Mouse (Mus musculus): ENCODE results near the gene Spns3.

Gene Spns3

DNA sequence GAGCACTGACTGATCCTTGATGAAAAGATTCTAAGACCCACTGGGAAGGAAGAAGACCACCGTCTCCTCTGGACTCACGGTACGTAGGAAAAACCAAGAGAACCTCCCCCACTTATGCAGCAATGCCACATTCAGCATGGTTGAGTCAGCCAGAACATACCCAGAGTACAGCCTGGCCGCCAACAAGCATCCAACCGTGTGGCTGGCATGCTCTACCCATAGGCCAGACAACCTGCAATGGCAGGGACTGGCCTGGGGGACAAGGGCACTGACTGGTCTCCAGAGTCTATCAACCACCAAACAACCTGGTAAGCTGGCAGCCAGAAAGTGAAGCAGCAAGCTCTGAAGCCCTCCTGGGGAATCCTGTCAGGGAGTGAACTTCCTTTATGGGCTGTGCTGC, 41.7 kb downstream of the Spns3 start:
- DNase-seq, result no peak

DNA sequence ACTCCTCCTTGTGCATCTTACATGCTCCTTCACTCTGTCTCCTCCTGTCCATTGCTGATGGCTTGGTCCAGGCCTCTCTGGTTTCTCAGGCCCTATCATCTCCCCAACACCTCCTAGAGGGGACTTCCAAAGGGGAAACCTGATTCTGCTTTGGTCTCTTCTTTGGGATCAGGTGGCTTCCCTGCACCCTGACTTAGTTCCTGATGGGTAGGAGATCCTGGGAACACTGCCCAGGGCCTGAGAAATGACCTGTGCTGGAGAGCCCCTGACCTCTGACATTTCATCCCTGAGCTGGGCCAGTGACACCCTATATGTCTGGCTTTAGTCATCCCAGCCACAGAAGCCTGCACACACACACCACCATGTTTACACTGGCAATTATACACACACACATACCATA, 42.7 kb downstream of the Spns3 start:
- DNase-seq, result no peak

DNA sequence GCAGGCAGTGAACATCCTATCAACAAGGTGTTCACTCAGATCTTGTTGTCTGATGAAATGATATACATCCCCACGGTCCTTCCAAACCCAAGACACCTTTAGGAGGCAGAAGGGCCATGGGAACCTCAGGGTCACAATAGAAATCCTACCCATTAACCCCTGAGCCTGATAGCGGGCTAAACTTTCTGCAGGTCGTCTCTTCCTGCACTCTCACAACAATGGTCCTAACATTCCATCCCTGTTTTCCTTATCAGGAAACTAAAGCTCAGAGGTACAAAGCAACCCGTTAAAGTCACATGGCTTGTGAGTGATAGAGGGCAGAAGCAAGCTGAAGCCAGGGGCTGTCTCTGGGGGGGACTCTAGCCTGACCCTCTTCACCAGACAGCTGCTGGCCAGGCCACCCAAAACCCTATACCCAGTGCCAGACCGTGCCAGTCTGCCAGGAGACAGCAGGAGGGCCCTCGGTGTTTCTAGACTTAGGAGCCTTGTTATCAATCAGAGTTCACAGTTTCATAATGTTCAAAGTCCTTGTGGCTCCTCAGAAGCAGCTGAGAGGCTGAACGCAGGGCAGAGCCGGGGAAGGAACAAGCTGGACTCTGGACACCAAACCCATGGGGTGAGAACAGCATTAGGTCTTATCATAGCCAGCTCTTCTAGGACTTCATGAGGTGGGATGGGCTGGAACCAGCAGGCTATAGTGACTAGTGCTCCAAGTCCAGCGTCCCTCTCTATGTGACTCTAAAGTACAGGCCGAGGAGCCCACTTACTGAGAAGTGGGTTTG, 46.1 kb downstream of the Spns3 start:
- DNase-seq, result no peak

DNA sequence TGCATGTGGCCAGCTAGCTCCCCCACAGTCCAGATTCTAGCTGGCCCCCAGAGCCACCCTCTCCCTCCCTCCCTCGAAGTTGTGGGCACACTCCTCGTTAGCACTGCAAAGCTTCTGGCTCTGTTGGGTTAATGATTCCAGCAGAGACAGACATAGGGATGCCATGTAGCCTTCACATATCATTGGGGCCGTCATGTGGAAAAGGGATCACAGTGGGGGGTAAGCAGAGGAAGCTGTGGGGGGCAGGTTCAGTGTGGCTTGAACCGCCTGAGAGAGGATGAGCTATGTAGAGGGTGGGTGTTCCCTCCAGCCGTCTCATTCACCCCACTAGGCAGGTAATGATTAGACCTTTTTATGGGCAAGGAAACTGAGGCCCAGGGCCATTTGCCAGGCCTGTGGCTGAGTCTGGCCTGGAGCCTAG, 46.8 kb downstream of the Spns3 start:
- DNase-seq, result no peak

DNA sequence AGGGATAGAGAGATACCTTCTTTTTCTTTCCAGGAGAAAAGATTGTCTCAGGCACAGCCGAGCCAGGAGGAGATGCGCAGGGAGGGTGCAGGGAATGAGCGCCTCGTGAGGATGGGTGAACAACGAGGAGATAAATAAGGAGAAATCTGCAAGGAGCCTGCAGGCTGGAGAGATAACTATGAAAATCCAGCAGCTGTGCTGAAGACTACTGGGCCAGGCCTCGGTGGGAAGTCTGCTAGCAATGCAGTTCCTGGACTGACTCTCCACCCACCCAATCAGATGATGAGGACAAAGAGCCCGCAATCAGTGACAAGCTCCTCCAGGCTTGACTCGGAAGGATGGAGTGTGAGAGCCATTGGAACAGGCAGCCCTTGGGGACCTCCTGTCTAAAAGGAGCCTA, 48.1 kb downstream of the Spns3 start:
- DNase-seq, result no peak

DNA sequence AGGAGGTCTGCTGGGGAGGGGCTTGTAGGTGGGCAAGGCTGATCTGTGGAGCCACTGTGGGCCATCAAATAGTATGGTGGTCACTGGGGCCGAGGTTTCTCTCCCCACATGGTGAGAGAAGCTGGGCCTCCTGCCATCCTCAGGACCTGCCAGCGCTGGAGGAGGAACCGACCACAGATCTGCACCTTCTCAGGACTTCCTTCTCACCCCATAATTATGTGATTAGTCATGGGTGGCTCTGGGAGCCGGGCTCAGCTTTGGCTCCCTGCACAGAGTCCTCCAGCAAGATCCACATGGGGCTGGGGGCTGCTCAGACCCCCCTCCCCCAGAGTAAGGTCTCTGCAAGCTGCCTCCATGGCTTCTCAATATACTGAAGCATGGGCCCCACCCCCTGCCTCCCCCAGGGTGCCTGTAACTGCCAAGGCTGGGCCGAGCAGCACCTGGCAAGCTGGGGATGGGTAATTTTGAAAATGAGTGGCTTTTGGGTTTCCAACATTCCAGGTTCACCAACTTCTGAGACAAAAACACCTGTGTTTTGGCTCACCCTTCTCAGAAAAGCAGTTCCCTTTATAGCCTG, 48.8 kb downstream of the Spns3 start:
- no peak for DNase-seq

DNA sequence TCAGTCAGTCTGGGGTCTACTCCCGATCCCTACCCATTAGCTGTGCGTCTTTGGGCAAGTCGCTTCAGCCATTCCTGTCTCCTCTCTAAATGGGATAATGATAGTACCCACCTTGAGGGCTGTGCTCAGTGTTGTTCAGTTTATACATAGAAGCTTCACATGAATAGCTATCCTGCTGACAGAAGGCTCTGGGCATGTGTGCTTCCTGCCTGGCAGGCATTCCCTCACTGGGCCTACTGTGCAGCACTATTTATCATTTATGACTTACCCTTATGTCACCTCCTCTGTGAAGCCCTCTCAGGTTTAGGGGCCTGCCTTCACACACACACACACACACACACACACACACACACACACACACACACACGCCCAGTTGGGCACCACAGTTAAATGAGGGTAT, 50.2 kb downstream of the Spns3 start:
- DNase-seq, result no peak

DNA sequence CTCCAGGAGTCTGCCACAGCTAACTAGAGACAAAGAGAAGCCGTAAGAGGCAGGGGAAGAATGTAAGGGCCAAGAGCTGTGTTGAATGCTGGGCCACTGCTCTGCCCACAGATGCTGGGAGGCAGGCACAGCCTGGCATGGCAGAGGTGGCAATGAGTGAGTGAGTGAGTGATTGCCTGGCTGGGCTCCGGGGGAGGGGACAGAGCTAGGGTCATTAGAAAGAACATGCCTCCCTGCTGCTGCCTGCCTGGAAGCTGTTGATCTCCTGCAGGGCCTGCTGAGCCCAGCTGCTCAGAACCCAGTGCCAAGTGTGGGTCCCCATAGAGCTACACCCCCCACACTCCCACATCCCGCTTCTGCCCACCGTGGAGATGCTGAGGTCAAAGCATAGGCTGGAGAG, 52.9 kb downstream of the Spns3 start:
- no peak for DNase-seq

DNA sequence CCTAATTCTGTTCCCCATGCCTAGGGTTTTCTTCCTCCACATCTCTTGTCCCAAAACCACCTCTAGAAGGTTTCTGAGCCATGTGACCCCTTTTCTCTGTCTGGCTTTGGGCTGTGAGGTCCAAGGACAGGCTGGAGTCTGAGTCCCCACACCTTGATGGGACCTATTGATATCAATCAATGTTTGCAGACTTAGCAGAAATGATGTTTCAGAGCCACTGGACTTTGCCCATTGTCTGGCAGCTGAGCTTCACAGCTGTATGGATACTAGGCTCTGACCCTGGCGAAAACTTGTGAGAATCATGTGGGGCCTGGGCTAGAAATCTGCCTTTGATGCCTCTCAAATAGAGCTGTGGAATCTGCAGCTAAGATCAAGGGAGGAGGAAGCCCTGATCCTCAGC, 53.5 kb downstream of the Spns3 start:
- no peak for DNase-seq

DNA sequence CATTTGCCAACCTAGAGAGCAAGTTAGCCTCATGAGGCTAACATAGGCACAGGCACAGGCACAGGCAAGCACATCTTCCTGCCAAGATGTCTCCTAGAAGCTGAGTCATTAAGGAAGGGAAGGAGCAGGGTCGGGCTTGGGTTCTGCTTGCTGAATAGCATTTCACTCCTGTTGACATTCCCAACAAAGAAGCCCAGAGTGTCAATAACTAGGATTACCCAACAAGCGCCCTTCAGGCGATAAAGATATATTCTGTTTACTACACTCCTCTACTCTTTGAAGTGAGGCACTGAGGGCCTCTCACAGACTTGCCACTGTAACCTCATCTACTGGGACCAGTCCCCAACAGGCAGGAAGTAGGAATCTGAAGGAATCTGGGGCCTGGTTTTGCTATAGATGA, 54.2 kb downstream of the Spns3 start:
- DNase-seq, result no peak

DNA sequence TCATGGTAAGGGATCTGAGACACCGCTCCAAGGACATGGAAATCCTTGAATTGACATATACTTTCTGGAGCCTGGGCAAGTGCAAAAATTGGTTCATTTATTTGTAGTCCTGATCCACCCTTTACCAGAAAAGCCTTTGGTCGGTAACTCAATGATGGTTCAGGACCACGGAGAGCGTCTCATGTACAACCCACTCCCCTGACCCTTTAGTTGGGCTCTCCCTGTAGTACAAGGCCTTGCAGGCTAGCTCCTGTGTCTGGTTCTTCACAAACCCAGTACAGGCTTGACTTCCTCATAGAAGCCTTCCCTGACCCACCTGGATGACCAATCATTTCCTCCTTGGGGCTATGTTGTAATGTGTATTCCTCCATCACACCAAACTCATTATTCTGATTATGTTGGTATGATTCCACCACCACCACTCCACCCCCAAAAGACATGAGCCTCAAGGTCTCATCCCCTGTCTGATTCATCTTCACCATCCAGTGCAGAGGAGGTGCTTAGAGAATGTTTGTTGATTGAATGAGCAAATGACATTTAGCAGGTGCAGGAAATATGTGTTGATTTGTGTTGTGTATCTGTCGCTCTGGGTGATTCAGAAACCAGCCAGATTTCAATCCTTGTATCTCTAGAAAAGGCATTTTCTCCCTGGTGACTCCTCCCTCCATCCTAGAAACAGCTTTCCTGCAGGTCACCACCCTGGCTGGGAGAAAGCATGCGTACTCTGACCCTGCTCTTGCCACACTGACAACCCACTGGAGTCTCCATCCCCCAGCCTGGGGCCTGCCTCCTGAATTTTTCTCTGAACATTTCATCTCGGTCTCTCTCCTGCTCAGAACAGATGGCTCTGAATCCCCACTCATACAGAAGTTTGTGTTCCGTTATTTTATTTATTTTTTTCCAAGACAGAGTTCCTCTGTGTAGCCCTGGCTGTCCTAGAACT, 56.0 kb downstream of the Spns3 start:
- no peak for DNase-seq

DNA sequence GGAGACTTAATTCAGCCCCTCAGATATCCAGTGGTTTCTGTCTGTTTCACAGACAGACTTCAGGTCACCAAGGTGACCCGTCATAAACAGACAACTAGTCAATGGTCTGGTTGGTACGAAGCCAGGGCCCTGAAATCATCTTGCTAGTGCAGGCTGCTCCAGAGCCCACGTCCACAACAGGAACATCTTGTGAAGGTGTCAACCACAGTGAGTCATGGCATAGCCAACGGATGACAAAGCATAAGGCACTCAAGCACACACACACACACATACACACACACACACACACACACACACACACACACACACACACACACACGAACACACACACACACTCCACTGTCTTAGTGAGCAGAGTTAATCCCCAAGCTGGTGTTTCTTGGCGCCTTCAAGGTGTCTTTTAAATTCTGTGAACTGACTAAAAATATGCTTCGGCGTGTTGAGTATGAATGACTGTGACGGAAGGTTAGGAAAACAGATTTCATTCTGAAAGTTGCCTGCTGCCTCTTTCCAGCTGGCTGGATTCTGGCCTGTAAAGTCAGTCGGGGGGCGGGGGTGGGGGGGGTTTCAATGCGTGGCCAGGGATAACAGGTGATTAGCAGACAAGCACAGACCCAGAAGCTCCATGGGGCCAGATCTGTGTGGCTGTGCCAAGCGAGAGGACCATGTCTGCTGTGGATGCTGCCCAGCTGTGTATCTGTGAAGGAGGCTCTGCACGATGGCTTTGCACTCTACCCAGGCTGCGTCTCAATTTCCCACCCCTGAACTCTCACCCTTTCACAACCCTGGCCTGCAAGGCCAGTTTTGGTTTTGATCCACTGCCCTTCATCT, 59.0 kb downstream of the Spns3 start:
- no peak for DNase-seq

DNA sequence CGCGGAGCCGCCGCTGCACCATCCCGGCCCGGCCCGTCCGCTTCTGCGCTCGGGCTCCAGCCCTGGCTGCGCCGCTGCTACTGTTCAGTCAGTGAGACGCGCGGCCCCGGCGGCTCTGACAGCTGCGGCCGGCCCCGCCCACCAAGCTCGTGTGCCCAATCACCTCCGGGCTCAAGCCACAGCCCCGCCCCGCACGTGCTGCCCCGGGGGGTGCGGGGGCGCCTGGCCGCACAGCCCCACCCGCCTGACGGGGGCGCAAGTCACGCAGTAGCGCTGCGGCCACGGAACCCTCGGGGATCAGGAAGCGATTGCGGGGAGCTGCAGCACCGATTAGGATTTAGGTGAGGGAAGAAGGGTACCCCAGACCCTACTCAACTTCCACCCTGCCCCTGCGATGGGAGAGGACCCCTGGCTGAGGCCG, 60.4 kb downstream of the Spns3 start, which contains the start of gene Spns2:
Gene Spns2 (minus strand): TSS at position 24 of the 421 bp plus-strand sequence.
- DNase-seq, result peak; percentile 53

DNA sequence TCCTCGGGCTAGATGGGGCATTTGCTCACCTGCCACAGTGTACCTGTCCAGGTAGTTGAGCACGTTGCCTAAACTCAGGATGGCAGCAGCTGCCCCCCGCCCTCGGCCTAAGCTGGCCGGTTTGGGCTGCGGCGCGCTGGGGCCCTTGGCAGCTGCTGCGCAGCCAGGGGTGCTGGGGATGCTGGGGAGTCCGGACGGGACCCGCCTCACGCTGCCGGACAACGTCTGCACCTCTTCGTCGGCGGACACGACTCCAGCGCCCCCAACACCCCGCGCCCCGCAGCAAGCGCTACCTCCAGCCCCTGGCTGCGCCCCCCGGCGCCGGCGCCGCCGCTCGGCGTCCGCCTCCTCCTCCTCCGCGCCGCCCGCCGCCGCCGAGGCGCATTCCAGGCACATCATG, 60.9 kb downstream of the Spns3 start:
- DNase-seq, result no peak

DNA sequence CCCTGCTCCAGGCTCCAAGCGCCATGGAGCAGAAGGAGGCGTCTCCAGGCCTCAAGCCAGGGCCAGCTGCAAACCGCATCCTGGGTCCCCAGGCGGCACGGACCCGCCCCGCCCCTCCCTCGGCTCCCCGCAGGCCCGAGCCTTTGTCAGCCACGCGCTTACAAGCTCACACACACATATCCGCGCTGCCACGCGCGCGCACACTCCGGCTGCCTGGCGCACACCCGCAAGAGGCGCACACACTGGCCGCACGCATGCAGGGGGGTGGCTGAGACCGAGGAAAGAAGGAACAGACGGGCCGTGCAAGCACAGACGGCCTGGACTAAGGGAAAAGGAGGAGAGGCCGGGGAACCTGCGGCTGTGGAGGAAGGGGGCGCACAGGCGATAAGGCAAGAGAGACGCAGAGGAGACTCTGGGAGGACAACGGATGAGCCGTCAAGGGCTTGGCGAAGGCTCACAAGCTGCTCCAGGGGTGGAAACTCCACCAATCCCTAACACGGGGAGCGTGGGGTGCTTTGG, 61.5 kb downstream of the Spns3 start:
- DNase-seq, result peak; percentile 18

DNA sequence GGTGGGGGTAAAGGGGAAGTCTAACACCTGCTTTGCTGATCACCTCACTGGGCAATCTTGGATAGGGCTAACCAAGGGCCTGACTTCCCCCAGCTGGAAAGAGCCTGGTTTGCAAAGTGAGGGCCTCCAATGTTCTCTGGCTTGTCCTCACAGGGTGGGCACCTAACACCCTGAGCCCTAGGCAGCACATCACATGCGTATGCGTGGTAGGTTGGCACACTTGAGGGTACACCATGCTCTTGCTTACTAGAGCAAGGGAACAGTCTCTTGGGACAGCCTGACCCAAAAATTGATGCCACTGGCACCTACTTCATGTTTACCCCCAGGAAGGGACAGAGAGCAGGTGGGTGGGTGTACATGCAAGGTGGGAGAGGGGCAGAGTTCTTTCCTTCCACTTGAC, 62.6 kb downstream of the Spns3 start:
- DNase-seq, result no peak

DNA sequence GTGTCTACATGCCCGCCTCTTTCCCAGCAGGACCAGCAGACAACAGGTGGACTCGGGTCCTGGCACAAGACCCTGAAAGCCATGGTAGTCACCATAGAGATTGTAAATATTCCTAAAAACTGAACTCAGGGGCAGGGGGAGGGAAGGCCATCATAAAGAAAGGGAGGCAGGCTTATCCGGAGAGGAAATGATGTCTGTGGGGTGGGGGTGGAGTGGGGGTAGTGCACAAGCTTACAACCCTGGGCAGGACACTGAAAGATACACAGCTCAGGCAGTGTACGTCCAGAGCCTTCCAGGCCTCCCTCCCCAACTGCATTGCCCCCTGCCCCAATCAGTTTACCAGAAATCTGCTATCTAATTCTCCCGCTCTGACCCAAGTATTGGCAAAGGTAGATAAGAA, 63.1 kb downstream of the Spns3 start:
- DNase-seq, result no peak

DNA sequence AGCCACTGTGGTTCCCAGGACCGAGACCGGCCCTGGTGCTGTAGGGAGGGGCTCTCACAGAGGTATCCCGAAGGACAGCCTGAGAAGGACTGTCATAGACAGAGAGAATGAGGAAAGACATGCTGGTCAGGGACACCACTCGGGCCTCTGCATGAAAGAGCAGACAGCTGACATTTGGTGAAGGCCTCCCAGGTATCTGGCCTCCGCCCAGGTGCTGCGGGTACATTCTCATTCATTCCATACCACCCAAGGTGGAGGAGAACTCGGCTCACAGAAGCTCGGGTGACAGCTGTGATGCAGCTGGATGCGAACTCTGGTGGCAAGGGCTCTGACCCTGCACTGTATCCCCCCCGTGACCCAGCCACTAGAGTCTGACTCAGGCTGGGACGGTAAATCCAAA, 64.3 kb downstream of the Spns3 start:
- no peak for DNase-seq

DNA sequence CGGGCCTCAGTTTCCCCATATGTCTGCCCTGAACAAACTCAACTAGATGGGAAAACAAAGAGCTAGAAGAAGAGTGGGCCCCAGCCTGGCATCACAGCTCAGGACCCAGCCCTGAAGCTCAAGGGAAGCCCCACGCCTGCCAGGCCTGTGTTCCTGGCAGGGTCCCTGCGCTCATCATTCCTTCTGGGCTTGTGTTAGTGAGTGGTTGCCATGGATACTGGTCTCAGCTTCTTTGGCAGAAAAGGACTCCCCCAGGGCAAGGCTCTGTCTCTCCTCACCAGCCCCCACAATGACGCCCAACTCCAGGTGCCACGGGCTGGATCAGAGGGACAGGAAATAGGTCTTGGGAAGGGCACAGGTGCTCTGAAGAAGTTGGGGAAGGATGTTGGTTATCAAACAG, 65.1 kb downstream of the Spns3 start:
- no peak for DNase-seq

DNA sequence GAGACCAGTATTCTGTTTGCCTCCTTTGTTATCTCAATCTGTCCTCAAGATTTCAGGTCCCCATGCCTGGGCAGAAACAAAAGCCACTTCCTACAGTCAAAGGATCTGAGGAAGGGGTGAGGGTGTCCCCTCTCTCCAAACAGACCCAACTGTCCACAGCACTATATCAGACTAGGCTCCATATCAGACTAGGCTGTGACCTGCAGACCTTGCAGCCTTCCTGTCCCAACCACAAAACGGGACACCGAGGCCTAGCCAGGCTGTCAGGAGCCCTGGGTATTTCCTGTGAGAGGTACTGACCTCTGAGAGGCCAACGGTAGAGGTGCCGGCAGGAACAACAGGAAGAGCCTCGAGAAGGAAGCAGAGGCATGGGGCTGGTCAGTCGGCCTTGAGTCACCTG, 65.8 kb downstream of the Spns3 start:
- DNase-seq, result no peak

DNA sequence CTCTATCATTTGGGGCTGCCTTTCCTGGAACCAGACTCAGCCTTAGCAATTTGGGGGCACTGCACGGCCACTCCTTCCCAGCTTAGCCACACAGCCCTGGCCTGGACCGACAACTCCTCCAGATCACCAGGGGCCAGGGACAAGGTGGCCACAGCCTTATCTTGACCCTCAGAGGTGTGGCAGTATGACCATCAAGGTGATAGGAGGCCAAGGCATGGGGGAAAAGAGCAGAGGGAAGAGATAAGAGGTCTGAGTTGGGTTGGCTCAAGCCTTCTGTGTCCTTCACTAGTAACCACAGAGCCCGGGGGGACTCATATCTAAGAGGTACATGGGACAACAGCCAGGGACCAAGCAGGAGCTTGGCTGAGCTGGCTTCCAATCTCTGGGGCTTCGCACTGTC, 68.4 kb downstream of the Spns3 start:
- DNase-seq, result no peak

DNA sequence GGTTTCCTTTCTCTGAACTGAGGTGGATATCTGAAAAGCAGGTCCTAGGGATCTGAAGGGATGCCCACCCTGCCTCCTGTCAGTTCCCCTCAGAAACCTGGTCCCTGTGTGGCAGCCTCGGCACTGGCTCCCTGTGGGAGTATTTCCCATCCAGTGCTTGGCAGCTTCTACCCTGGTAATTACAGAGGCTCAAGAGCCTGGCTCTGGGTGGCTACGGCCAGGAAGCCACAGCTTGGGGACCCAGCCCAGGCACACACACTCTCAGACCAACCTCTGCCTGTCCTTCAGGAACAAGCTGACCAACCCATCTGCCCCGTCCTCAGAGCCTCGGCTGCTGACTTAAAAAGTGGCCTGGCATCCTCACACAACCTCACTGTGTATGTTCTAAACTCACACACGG, 69.0 kb downstream of the Spns3 start:
- no peak for DNase-seq

DNA sequence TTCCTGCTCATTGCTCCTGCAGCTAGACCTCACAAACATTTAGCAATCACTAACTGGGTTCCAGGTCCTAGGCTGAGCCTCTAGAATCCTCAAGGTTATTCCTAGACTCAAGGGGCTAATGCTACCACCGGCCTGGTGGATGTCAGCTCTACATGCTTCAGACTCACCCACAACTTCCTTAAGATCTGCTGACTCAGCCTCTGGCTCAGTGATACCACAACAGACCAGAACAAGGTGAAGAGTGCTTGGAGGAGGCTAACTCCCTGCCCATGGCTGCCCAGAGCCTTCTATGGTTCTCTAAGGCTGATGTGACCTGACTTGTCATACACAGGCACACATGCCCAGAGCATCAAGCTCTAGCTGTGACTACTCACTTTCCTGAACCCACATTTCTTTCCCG, 70.8 kb downstream of the Spns3 start:
- no peak for DNase-seq
